Mouse (Mus musculus): Measurements from ENCODE around the gene Pde9a. TPM values are rescaled to one million over a fixed set of nuclear protein-coding genes. Genes with fewer than 3 reads are reported as not detected.

Pde9a gene
- polyA plus RNA-seq, 1 experiment, result 29.6 TPM

DNA sequence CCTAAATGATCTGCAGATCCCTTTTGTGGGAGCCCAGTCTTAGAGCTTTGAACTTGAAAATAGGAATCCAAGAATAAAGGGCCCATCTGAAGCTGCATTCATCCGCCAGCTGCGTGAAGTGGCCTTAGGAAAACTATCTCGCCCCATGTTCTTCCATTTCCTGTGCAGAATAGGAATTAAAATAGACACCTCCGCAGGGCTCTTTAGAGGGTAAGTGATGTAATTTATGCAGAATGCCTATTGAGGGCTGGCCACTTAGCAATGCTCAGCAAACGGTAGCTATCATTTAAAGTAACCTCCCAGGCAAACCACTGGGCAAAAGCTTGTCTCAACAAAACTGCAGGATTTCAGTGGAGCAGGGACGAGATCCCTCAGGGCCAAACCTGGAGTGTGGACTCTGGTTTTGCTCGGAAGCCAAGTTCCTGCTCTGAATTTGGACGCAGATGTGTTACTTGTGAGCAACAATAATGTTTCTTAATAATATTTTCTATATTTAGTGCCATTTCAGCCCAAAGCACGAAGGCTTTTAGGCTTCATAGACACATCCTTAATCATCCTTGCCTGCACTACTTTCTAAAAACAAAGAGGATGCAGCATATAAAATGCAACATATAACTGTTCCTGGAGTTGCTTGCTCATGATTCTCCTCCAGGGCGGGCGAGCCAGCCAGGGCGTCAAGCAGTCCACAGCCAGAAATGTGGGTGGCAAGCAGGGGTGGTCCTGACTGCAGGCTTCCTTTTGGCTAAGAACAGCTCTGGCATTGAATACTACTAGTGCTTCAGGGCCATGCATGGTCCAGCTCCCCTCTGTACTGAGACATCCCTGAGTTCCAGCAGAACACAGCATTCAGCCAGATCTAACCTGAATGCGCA, 40.1 kb downstream of the Pde9a start:
- DNase-seq (ENCODE audit: extremely low spot score in 1 of 2, low spot score in 1 of 2), result peak in 1 of 2 experiments; percentile 17

DNA sequence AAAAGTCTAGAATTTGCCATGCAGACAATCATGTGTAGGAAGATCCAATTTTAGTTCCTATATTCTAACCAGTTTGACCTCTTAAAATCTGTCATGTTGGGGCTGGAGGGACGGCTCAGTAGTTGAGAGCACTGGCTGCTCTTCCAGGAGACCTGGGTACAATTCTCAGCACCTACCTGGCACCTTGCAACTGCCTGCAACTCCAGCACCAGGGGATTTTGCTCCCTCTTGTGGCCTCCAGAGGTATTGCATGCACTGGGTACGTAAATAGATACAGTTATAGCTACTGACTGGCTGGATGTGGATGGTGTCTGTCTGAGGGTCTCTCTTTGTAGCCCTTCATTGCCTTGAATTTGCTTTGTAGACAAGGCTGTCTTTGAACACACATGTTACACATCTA, 43.4 kb downstream of the Pde9a start:
- DNase-seq (ENCODE audit: extremely low spot score in 1 of 2, low spot score in 1 of 2), result no peak

DNA sequence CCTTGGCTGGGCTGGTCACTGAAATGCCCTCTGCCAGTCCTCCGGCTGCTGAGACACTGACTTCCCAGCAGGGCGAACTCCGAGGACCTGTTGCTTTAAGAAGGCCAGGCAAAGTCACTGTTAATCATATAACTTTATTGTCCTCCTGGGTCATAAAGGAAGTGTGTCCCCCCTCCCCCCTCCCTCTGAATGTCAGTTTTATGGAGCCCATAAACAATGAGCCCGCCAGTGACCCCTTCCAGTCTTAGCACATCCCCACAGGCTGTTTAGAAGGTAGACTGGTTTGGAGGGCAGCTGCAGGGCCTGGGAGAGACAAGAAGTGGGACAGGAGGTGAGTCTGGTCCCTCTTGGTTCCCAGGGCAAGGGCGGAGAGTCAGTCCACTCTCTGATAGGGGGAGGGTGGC, 46.9 kb downstream of the Pde9a start:
- DNase-seq (ENCODE audit: extremely low spot score in 1 of 2, low spot score in 1 of 2), result no peak

DNA sequence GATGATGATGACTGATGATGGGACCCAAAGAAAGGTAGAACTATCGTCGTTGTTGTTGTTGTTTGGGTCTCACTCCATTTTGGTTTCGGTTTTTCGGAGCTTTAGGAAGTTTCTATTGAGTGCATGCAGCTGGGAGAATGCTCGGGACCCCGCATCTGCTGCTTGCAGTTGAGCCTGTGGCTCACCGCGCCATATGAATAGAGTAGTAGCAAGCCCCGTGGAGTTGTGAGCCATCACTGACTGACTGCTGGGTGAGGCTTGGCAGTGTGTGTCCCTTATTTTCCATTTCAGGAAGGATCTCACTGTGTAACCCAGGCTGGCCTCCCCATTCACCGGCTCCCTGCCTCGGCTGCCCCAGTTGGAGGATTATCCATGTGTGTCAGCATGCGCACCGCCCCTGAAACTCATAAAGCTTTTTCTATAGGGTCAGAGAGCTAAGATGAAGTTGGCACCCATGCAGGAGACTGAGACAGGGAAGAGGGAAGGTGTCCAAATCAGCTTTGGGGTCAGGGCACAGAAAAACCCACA, 47.5 kb downstream of the Pde9a start:
- no peak for DNase-seq (ENCODE audit: extremely low spot score in 1 of 2, low spot score in 1 of 2)

DNA sequence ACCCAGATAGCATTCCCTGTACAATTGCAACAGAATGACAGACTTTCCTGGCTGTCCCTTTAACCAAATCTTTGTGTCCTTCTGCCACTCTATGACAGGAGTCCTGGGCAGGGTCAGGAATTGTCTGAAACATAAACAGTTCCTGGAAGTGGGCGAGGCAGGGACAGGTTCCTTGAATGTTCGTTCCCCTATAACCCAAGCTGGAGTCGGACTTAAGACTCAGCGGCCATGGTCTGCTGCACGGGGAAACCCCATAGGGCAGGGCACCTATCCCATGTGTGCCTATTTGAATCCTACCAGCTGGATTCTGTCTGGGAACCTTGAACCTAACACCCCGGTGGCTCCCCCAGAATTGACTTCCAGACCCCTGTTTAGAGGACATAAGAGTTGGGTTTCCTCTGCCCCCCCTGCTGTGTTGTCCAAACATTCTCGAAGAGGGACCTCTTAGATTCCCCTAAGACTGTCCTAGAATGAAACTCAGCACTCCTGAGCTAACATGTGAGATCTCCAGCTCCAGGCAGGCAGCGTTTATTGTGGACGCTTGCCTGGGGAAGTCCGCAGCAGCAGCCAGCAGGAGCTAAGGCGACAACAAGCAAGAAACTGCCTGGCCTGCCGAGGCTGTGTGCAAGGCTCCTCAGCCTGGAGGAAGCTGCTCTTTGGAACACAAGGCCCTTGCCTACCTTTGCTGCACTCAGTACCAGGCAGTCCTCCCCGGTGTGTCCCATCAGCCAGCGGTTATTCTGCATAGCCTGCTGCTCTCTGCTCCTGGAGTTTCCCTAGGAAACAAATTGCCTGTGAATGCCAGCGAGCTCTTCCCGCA, 48.2 kb downstream of the Pde9a start:
- DNase-seq (ENCODE audit: extremely low spot score in 1 of 2, low spot score in 1 of 2), result no peak

DNA sequence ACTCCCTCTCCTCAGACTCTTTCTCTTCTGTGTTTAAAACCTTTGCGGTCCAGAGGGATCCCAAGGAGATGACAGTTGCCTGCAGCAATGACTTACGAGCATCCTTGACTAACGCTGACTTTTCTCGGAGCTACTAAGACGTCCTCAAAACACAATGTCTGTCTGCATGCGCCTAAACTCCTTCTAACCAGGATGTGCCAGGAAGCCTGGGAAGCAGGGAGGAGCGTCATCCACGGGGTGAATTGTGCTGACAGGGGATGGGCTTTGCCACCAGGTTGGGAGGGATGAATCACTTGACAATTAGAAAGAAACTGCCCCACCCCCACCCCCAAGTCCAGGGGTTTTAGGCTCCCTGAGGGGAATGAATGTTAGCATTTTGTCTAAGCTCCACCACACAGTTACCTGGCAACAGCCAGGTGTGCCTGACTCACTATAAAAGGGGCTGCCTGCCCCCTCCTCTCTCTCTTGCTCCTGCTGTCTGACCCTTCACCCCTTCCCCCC, 48.9 kb downstream of the Pde9a start:
- DNase-seq (ENCODE audit: extremely low spot score in 1 of 2, low spot score in 1 of 2), result no peak

DNA sequence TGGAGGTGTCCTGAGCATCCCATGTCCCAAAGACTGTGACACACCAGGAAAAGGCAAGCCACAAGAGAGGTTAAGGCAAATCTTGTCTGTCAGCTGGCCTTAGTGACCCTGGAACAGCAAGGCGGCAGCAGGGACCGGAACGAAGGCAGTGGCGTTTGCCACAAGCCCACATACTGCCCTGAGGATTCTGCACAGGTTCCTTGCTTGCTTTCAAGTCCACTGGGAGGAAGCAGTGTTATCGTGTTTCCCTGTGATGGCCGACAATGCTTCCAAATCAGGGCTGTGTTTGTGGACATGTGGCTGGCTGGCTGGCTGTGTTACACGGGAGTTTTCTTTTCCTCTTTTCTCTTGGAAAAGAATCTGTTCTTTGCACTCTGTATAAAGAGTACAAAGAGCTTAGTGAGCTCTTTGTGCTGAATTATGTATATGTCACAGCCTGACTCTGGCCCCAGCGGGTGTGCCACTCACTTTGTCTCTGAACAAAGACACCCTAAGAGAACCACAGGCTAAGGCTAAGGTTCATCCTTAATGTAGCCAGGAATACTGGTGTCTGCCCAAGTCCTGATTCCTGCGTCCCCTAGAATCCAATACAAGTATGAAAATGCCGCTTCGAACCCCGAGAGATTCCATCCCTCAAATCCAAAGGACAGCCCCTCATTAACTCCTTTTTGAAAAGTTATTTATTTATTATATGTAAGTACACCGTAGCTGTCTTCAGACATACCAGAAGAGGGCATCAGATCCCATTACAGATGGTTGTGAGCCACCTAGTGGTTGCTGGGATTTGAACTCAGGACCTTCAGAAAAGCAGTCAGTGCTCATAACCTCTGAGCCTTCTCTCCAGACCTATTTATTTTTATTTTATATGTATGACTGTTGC, 50.2 kb downstream of the Pde9a start:
- DNase-seq (ENCODE audit: extremely low spot score in 1 of 2, low spot score in 1 of 2), result no peak

DNA sequence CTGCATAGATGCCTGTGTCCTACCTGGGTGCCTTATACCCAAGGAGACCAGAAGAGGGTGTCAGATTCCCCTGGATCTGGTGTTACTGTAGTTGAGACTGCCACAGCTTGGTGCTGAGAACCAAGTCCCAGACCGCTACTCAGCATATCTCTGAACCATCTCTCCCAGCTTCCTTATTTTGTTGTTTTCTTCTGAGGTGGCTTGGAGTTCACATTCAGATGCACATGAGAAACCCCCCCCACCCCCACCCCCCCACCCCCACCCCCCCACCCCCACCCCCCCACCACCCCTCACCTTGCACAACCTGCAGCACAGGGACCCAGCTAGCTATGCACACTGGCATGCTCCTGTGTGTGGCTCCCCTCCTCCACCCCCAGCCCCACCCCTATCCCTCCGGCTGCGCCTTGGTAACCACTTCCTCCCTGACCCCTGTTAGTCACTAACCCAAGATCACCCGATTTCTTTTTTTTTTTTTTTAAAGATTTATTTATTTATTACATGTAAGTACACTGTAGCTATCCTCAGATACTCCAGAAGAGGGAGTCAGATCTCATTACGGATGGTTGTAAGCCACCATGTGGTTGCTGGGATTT, 50.9 kb downstream of the Pde9a start:
- no peak for DNase-seq (ENCODE audit: extremely low spot score in 1 of 2, low spot score in 1 of 2)

DNA sequence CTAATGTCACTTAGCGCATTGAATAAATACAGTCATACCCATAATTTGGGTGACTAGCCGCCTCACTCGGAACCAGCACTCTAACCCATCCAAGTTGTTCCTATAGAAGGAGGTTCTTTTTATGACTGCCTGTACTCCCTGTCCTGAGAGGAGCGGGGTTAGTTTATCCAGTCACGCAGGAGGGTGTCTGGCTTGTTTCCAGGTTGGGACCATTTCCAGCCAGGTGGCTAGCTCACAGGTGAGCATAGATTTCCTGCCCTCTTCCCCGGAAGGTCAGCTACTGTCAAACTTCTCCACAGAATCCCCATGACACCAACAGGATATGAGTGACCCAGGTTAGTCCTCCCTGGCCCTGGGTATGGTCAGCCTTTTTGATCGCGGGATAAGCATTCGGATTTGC, 51.5 kb downstream of the Pde9a start:
- no peak for DNase-seq (ENCODE audit: extremely low spot score in 1 of 2, low spot score in 1 of 2)

DNA sequence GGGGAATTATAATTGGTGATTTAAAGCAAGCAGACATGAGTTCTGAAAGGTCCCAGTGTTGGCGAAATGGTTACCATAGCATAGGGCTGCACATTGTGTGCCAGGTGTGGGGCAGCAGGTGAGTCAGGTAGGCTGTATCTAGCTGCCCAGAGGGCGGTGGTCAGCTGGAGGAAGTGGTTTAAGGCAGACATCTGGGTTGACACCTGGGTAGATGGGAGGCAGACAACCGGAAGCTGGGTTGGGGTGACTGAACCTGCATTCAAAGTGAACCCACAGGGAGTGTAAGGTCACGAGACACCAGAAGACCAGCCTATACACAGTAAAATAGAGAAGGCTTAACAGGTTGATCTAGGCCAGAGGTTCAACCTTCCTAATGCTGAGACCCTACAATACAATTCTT, 54.0 kb downstream of the Pde9a start:
- no peak for DNase-seq (ENCODE audit: extremely low spot score in 1 of 2, low spot score in 1 of 2)

DNA sequence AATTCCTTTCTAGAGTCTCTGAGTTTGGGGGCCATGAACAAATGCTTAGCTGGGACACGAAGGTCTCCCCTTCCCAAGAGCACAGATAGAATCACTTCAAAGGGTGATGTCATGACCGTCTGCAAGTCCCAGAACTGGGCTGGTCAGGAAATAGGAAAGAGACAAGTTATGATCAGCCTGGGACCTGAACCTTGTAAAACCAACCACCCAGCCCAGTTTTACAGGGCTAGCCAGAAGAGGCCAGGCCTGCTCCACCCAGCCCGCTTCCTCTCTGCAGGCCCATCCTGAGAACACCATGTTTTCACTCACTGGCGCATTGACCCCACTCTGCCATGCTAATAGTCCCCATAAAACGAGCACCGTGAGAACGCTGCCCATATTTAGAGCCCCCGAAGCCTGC, 56.5 kb downstream of the Pde9a start:
- no peak for DNase-seq (ENCODE audit: extremely low spot score in 1 of 2, low spot score in 1 of 2)

DNA sequence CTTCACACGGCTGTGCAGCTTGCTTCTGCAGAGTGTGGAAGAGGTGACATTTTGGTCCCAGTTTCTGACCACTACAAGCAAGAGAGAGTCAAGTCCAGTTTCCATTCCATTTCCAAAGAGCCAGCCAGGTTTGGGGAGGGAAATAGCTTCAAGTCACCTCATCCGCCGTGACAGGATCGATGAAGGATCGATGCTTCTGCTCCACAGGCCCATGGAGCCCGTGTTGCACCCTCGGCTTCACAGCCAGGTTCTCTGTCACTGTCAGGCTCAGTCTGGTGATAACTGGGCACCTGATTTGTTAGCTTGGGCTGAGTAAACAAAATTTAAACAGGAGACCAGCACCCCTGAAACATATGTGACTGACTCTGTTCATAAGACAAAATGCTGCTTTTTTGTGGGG, 58.2 kb downstream of the Pde9a start:
- no peak for DNase-seq (ENCODE audit: extremely low spot score in 1 of 2, low spot score in 1 of 2)

DNA sequence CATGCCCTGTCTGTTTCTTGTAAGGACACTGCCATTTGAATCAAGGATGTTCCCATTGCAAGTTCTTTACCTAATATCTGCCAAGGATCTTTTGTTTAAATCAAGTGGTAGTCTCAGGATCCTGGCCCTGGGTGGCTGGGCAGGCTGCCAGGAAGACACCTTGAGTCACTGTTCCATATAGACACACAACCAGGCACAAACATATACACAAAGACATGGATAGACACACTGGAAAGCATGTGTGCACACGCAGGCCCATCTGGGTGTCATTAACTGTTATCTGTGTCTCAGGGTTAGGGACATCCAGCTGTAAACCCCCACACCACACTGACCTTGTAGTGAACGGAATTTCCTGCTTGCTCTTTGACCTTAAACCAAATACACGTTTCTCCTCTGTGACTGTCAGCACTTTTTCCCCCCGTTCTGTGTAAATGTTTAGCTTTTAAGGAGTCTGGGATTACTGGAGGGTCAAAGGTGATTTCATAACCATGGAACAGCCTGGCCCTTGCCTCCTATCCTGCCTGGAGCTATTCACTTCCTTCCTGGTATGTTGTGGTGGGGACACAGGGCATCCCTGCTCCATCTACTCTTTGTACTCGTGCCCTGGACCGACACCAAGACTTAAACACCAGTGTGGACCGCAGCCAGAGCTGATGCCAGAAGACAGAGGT, 59.2 kb downstream of the Pde9a start:
- no peak for DNase-seq (ENCODE audit: extremely low spot score in 1 of 2, low spot score in 1 of 2)

DNA sequence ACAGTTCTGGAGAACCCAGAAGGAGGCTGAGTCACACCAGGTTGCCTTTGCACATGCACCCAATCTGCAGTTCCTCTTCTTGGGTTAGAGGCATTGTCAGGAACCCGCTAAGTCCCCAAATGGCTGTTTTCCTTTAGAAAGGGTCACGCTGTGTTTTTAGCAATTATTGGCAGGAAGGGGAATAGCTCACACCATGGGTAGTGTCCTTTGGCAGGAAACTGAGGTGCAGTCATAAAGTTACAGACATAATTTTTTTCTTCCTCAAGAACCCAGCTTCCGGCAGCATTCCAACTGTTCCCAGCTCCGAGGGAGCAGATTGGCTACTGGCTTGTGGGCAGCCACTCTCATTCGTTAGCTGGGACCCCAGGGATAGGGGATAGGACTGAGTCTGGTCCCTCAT, 61.8 kb downstream of the Pde9a start:
- DNase-seq (ENCODE audit: extremely low spot score in 1 of 2, low spot score in 1 of 2), result no peak

DNA sequence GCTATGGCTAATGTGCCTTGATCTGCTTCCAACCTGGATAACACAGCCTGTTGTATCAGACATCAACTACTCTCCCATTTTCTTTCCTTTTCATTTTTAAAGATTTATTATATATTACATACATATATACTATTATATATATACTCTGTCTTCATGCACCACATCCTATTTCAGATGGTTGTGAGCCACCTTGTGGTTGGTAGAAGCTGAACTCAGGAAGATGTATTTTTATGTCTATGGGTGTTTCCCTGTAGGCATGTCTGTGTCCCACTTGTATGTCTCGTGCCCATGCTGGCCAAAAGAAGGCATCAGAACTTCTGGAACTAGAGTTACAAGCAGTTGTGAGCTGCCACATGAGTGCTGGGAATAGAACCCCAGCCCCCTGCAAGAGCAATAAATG, 62.5 kb downstream of the Pde9a start:
- DNase-seq (ENCODE audit: extremely low spot score in 1 of 2, low spot score in 1 of 2), result peak in 1 of 2 experiments; percentile 41

DNA sequence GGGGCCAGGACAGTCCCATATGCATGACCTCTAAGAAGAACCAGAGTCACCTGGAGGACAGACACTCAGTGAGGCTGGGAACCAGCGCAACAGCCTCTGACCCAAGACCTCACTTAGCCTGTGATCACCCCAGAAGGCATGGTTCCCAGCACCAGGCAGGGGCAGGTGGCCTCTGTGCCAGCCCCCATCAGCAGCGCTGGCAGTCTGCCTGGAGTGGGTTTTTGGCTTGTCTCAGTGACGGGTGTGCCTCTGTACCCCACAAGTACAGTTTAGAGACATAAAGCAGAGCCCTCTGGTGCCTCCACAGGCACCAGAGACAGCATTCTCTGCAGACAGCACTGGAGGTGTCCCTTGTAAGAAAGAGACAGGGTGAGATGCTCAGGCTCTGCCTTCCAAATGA, 64.2 kb downstream of the Pde9a start:
- no peak for DNase-seq (ENCODE audit: extremely low spot score in 1 of 2, low spot score in 1 of 2)

DNA sequence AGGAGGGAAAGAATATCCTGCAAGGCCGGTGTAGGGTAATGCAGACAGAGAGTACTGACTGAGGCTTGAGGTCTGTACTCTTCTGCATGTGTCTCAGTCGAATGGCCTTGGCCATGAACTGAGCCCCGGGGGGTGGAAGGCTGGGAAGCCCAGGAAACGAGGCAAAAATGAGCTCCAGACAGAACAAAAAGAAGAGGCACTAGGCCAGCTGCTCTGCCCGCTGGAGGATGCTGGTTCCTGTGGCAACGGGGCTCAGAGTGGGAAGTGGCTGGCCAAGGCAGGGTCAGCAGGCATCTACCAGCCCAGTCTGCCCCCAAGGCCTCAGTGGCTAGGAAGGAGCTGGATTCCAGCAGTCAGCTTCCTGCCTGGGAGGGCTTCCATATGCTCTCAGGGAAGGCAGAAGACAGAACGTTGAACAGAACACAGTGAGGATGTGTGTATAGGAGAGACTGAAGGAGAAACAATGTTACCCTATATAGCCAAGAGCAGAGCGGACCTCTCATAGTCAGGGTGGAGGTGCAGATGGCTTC, 65.2 kb downstream of the Pde9a start:
- DNase-seq (ENCODE audit: extremely low spot score in 1 of 2, low spot score in 1 of 2), result peak; percentile 51 to 66

DNA sequence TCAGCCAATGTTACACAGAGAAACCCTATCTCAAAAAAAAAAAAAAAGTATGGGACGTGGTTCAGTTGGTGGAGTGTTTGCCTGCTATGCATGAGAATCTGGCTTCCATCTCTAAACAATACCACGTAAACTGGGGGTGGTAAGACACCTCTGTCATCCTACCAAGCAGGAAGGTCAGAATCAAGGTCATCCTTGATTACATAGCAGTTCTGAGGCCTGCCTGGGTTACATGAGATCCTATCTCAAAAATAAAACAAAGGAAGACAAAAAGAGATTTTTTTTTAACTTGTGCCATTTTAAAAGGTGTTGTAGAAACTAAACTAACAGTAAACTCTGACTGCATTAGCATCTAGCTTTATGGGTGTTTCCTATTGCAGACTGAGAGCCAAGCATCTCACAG, 66.8 kb downstream of the Pde9a start:
- no peak for DNase-seq (ENCODE audit: extremely low spot score in 1 of 2, low spot score in 1 of 2)

DNA sequence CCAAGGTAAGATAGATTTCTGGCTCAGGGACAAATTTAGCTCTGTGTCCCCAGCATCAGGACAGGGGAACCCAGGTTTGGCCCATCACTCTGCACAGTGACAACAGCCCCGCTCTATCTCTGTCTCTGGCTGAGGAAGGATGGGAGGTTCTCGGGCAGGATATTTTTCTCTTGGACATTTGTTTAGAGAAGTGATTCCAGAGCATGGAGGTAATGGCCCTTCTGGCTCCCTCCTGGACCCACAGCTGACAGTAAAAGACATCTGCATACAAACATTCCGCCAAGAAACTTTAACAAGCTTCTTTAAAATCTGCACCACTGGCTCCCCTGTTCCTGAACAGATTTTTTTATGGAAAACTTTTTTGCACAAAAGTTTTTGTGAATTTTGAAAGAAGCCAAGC, 67.5 kb downstream of the Pde9a start:
- no peak for DNase-seq (ENCODE audit: extremely low spot score in 1 of 2, low spot score in 1 of 2)

Data from frontal cortex, adult 2 months (tissue).